Mouse (Mus musculus) CH12.LX (cell line): Measurements from ENCODE around the gene Dhrs4. TPM values are rescaled to one million over a fixed set of nuclear protein-coding genes. Genes with fewer than 3 reads are reported as not detected.

ENCODE experiments used
- DNase-seq: peaks from one replicate; pipeline ENCODE4 v3.0.0-alpha.2; 2013; ENCODE audit errors: extremely low read depth
- H3K27ac ChIP-seq: 2 replicates; pipeline ENCODE4 v1.5.1; 2012; ENCODE audit warnings: low read depth, mild to moderate bottlenecking, control low read depth, moderate library complexity; ENCODE audit not compliant: insufficient read depth
- H3K27me3 ChIP-seq: replicated peaks from 2 replicates; pipeline ENCODE3; 2012; ENCODE audit warnings: inconsistent platforms
- H3K36me3 ChIP-seq, 2 experiments: replicated peaks in 1 of 2; 2 replicates each; pipeline versions ENCODE3 to v1.6.1; 2012; ENCODE audit warnings: inconsistent platforms in 1 of 2, low read length in 1 of 2, mild to moderate bottlenecking in 1 of 2, mixed read lengths in 1 of 2, moderate library complexity in 1 of 2; ENCODE audit not compliant: control insufficient read depth in 1 of 2, insufficient read depth in 1 of 2
- H3K4me1 ChIP-seq, 2 experiments: 2 replicates each; pipeline ENCODE4 v1.6.1; 2012; ENCODE audit warnings: inconsistent platforms in 1 of 2, moderate library complexity in 1 of 2; ENCODE audit not compliant: insufficient read depth in 2 of 2, control insufficient read depth in 1 of 2
- H3K4me2 ChIP-seq: 2 replicates; pipeline ENCODE4 v1.6.1; 2012; ENCODE audit warnings: low read depth, mild to moderate bottlenecking, control low read depth; ENCODE audit not compliant: poor library complexity, insufficient read depth, severe bottlenecking
- H3K4me3 ChIP-seq, 3 experiments: fragments of 150-350 bp in 1 of 3; sonication (generic) in 1 of 3; replicated peaks in 1 of 3; 2 replicates each; pipeline versions ENCODE3 to v1.5.1; 2011 to 2012; ENCODE audit warnings: low read depth in 2 of 3, low read length in 2 of 3, mild to moderate bottlenecking in 2 of 3, moderate library complexity in 2 of 3, control low read depth in 1 of 3, improper control_type of control experiment in 1 of 3, inconsistent platforms in 1 of 3, mixed read lengths in 1 of 3; ENCODE audit not compliant: poor library complexity in 1 of 3
- H3K79me2 ChIP-seq: replicated peaks from 2 replicates; pipeline ENCODE4 v1.6.1; 2012; ENCODE audit warnings: mild to moderate bottlenecking, moderate library complexity; ENCODE audit not compliant: control insufficient read depth, poor library complexity, insufficient read depth, severe bottlenecking; ENCODE audit errors: extremely low read depth
- H3K9ac ChIP-seq: 2 replicates; pipeline ENCODE4 v1.6.1; 2012; ENCODE audit warnings: low read depth, mild to moderate bottlenecking, control low read depth, moderate library complexity; ENCODE audit not compliant: insufficient read depth
- H3K9me3 ChIP-seq: replicated peaks from 2 replicates; pipeline ENCODE3; 2012; ENCODE audit warnings: low read length, inconsistent platforms, mixed read lengths
- E2F4 ChIP-seq: IDR thresholded peaks from 2 replicates; pipeline ENCODE4 v1.6.1; 2011; ENCODE audit warnings: low read depth, low read length, improper control_type of control experiment; ENCODE audit not compliant: insufficient replicate concordance
- GABPA ChIP-seq: IDR thresholded peaks from 2 replicates; pipeline ENCODE4 v1.6.1; 2012; ENCODE audit warnings: low read depth, low read length, improper control_type of control experiment, inconsistent platforms; ENCODE audit not compliant: insufficient replicate concordance
- IRF4 ChIP-seq: IDR thresholded peaks from 2 replicates; pipeline ENCODE4 v1.6.1; 2014; ENCODE audit warnings: low read depth, mild to moderate bottlenecking, inconsistent platforms, low read length, improper control_type of control experiment
- JUN ChIP-seq: IDR thresholded peaks from 2 replicates; pipeline ENCODE4 v1.6.1; 2011; ENCODE audit warnings: low read depth, mild to moderate bottlenecking, low read length, improper control_type of control experiment, moderate library complexity; ENCODE audit not compliant: insufficient read depth
- JUND ChIP-seq: conservative IDR thresholded peaks from 2 replicates; pipeline ENCODE4 v1.6.1; 2011; ENCODE audit warnings: low read depth, low read length, improper control_type of control experiment
- MAX ChIP-seq: IDR thresholded peaks from 2 replicates; pipeline ENCODE4 v1.6.1; 2011; ENCODE audit warnings: low read length, improper control_type of control experiment
- MAZ ChIP-seq: IDR thresholded peaks from 2 replicates; pipeline ENCODE4 v1.6.1; 2012; ENCODE audit warnings: low read depth, mild to moderate bottlenecking, inconsistent platforms, low read length, improper control_type of control experiment, moderate library complexity
- MEF2A ChIP-seq: IDR thresholded peaks from 2 replicates; pipeline ENCODE4 v1.6.1; 2014; ENCODE audit warnings: low read depth, mild to moderate bottlenecking, inconsistent platforms, low read length, improper control_type of control experiment, borderline replicate concordance
- MXI1 ChIP-seq: IDR thresholded peaks from 2 replicates; pipeline ENCODE4 v1.6.1; 2011; ENCODE audit warnings: mild to moderate bottlenecking, low read depth, low read length, improper control_type of control experiment
- NELFE ChIP-seq: IDR thresholded peaks from 2 replicates; pipeline ENCODE4 v1.6.1; 2011; ENCODE audit warnings: low read depth, low read length, improper control_type of control experiment
- NRF1 ChIP-seq: IDR thresholded peaks from 2 replicates; pipeline ENCODE4 v1.6.1; 2014; ENCODE audit warnings: low read depth, mild to moderate bottlenecking, inconsistent platforms, low read length, improper control_type of control experiment, moderate library complexity
- PAX5 ChIP-seq: IDR thresholded peaks from 2 replicates; pipeline ENCODE4 v1.6.1; 2012; ENCODE audit warnings: low read length, inconsistent platforms, mixed read lengths
- POLR2A ChIP-seq: IDR thresholded peaks from 2 replicates; pipeline ENCODE4 v1.6.1; 2011; ENCODE audit warnings: low read depth, mild to moderate bottlenecking, improper control_type of control experiment, low read length
- POLR2AphosphoS2 ChIP-seq: IDR thresholded peaks from 2 replicates; pipeline ENCODE4 v1.6.1; 2011; ENCODE audit warnings: low read depth, low read length, improper control_type of control experiment
- RCOR1 ChIP-seq: conservative IDR thresholded peaks from 2 replicates; pipeline ENCODE4 v1.6.1; 2012; ENCODE audit warnings: low read depth, mild to moderate bottlenecking, inconsistent platforms, low read length, improper control_type of control experiment
- SIN3A ChIP-seq: IDR thresholded peaks from 2 replicates; pipeline ENCODE4 v1.6.1; 2012; ENCODE audit warnings: low read length, improper control_type of control experiment, inconsistent platforms
- USF2 ChIP-seq: conservative IDR thresholded peaks from 2 replicates; pipeline ENCODE4 v1.6.1; 2011; ENCODE audit warnings: low read depth, low read length, improper control_type of control experiment
- ZC3H11A ChIP-seq: IDR thresholded peaks from 2 replicates; pipeline ENCODE4 v1.6.1; 2012; ENCODE audit warnings: low read depth, mild to moderate bottlenecking, inconsistent platforms, low read length, improper control_type of control experiment
- ZNF384 ChIP-seq: IDR thresholded peaks from 2 replicates; pipeline ENCODE4 v1.6.1; 2012; ENCODE audit warnings: low read depth, low read length, improper control_type of control experiment, inconsistent platforms
- dilution Hi-C: fragments of 300-500 bp; cut with MboI; formaldehyde crosslinking; loops from 2 replicates; pipeline ENCODE4 v1.14.3; 2020; ENCODE audit warnings: low sequenced_read_pairs; ENCODE audit not compliant: extremely low pct_unique_long_range_greater_than_20kb, extremely low pct_ligation_motif_present
- in situ Hi-C: fragments of 300-500 bp; cut with MboI; formaldehyde crosslinking; loops from 3 replicates; pipeline ENCODE4 v1.14.3; 2019; ENCODE audit warnings: low sequenced_read_pairs, low pct_ligation_motif_present, low pct_unique_long_range_greater_than_20kb, mixed read lengths
- polyA plus RNA-seq: library from polyadenylated mRNA; unstranded; fragments of >175 nt; gene quantifications from 2 replicates; pipeline ENCODE4 v1.2.1, GENCODE M21; 2012; ENCODE audit warnings: low read depth; ENCODE audit not compliant: insufficient read length
- total RNA-seq, 2 experiments: library from RNA; depleted of rRNA; stranded (reverse); fragments of 300-350 nt in 1 of 2; fragments of >200 nt in 1 of 2; gene quantifications; 2 replicates each; pipeline ENCODE4 v1.2.3; 2012 to 2014

Dhrs4 gene
- total and polyA plus RNA-seq, 3 experiments, result 27.9 to 60.2 (median 37.3) TPM

DNA sequence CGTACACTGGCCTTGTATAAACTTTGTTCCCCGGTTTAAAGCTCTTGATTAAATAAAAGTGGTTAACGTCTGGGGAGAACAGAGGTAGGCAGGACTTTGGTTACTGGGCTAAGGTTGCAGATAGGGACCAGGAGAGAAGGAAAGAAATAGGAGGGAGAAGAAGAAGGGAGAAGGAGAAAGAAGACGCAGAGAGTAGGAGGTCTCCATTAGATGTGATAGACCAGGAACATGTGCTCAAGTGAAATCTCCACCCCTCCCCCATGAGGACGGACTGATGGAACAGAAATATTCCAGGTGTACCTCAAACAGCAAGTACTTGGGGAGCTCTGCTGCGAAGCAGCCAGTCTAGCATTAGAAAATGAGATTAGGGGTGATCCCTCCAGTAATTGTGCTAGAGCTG, 8.7 kb upstream of the Dhrs4 start:
- Histone ChIP-seq H3K79me2 (no peaks in the 10 kb centered on the region), H3K9me3 (no peaks in the 10 kb centered on the region), H3K4me1 (peaks cover 0 to 13% of the 10 kb centered on the region in 2 experiments; a peak in 2 of 4 replicates), H3K27ac (no peak overlapping the region), H3K9ac (no peak overlapping the region), H3K27me3 (peaks cover 25% of the 10 kb centered on the region), H3K4me2 (no peak overlapping the region), H3K4me3 (no peak overlapping the region)
- dilution Hi-C loops (no loop called here), in situ Hi-C loops (no loop called here)
- no peak for DNase-seq
- TF ChIP-seq MAX (no peak), RCOR1 (no peak), POLR2AphosphoS2 (no peak)
- TF ChIP-seq, all 38 proteins: peak for 0
- H3K36me3 ChIP-seq, result no peaks in the 10 kb centered on the region

DNA sequence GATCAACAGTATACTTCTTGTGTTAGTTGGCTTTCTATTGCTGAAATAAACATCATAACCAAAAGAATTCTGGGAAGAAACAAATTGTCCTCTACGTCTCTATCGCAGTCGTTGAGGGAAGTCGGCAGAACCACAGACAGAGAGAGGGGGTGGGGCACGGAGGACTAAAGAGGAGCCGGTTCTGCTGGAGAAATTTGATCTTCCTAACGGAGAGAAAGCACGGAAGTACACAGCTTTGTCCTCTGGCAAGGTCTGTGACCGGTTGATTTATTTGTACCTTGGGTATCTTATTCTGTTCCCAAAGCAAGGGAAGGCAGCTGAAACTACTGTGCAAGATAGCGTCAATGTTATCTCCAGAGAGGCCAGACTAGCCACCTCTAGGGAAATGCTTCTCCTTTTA, 7.8 kb upstream of the Dhrs4 start:
- no peak for DNase-seq
- Histone ChIP-seq H3K9ac (no peak overlapping the region), H3K4me1 (peaks cover 0 to 13% of the 10 kb centered on the region in 2 experiments; a peak in 2 of 4 replicates), H3K27me3 (peaks cover 23% of the 10 kb centered on the region), H3K27ac (no peak overlapping the region), H3K4me2 (no peak overlapping the region), H3K4me3 (no peak overlapping the region), H3K9me3 (no peaks in the 10 kb centered on the region), H3K79me2 (no peaks in the 10 kb centered on the region), H3K36me3 (no peaks in the 10 kb centered on the region)
- in situ Hi-C loops, result no loop called here
- dilution Hi-C loops, result no loop called here
- TF ChIP-seq MXI1, result no peak
- TF ChIP-seq MEF2A, result no peak
- no peak for TF ChIP-seq MAZ
- no peak for TF ChIP-seq GABPA
- no peak for TF ChIP-seq PAX5
- TF ChIP-seq ZC3H11A, result no peak
- no peak for TF ChIP-seq JUN
- no peak for TF ChIP-seq NRF1
- TF ChIP-seq POLR2A, result no peak
- no peak for TF ChIP-seq E2F4
- no peak for TF ChIP-seq ZNF384
- TF ChIP-seq, all 38 proteins: peak for 0

DNA sequence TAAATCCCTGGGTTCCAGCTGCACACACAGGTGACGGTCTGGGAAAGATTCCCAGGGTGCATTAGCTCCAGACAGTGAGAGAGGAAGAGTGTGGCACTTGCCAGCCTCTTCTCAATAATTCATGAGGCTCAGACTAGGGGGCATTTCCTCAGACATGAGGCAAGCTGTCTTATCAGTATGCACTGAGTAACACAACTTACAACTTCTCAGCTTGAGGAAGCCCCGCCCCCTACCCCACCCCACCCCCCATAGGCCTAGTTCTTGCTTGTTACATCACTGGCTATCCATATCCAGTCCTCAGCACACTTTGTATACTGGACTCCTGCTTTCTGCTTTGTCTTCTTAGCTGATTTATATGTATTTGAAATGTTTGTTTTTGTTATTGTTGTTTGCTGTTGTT, 2.9 kb upstream of the Dhrs4 start:
- H3K27ac ChIP-seq, result no peak overlapping the region
- no peak overlapping the region for H3K4me3 ChIP-seq
- peaks cover 0 to 10% of the 10 kb centered on the region in 2 experiments for H3K36me3 ChIP-seq
- no peak overlapping the region for H3K4me2 ChIP-seq
- 0 out of 2 replicates have a peak, but pooled peaks cover 2% of the 10 kb centered on the region for H3K79me2 ChIP-seq
- peaks cover 4% of the 10 kb centered on the region for H3K27me3 ChIP-seq
- no peak for DNase-seq
- H3K4me1 ChIP-seq, result peaks cover 6 to 20% of the 10 kb centered on the region in 2 experiments
- dilution Hi-C loops, result no loop called here
- H3K9ac ChIP-seq, result no peak overlapping the region
- TF ChIP-seq MXI1 (no peak), JUND (no peak), MAX (no peak), USF2 (no peak), SIN3A (no peak), POLR2AphosphoS2 (no peak), NELFE (no peak), IRF4 (no peak), GABPA (no peak)
- H3K9me3 ChIP-seq, result no peaks in the 10 kb centered on the region
- in situ Hi-C loops, result no loop called here
